Mouse (Mus musculus): ENCODE measurements around the gene Gm1673.
"Not testable (repeated sequence)": the region's sequence is repeated elsewhere in the genome, so short reads cannot be mapped to it uniquely, and the experiment has no call there.

Gm1673 gene

DNA sequence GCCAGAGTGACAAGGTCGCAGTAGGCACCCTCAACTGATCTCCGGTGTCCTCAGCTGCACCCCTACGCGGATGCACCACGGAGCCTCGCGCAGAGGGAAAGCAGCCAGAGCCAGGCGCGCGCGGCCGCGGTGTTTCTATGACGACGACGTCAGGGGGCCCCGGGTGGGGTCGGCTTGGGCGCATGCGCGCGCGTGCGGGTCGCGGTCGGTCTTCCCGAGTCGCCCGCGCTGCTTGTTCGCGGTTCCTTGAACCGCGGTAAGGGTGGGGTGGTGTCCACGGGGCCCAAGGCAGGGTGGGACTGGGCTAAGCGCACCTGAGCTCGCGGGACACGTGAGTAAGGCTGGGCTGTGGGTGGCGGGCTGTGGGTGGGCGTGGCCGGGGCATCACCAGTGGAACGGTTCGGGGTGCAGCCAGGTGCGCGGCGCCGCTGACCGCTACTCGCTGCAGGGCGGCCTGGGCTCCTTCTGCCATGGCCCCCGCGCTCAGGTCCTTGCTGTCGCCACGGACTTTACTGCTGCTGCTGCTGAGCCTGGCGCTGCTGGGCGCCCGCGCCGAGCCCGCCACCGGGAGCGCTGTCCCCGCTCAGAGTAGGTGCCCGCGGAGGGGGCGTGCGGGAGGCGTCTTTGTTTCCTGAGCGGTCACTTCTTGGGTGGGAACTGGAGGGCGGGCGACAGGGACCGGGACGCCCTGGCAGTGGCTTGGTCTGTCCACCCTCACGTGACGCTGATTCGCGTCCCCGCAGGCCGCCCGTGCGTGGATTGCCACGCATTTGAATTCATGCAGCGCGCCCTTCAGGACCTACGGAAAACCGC, at the start of gene Gm1673:
Gene Gm1673 (plus strand): TSS at position 125 of the 813 bp plus-strand sequence.
- peak; percentile 47 for DNase-seq (ENCODE audit: low read depth, low spot score)

DNA sequence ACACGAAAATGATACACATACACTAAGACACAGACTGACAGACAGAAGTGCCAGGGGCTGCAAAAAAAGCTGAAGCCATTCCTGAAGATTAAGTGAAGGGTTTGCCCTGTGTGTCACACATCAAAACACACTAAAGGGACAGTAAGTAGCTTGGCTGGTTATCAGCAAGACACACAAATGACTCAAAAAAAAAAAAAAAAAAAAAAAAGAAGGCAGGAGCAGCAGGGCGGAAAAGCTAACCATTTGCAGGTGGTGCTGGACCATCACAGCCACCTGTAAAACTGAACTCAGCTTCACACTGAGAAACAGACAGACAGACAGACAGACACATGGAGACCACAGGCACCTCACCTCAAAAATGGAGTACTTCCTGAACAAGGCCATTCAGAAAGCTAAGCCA, 49.2 kb upstream of the Gm1673 start:
- no peak for DNase-seq (ENCODE audit: low read depth, low spot score)

DNA sequence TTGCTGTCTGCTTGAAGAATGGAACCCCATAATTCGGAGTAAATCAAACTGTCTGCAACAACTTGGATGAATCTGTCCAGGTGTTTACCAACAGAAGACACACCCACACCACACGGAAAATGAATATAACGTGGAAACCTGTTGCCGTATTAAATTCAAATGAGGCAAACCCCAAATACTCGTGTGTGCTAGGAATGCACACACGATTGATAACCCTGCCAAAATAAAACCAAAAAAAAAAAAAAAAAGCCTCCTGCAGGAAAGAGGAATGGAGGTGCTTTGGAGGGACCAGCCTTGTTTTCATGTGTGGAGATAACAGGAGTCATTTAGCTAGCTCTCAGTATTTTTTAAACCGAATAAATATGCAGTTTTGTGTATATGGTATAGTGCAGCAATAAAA, 48.4 kb upstream of the Gm1673 start:
- no peak for DNase-seq (ENCODE audit: low read depth, low spot score)

DNA sequence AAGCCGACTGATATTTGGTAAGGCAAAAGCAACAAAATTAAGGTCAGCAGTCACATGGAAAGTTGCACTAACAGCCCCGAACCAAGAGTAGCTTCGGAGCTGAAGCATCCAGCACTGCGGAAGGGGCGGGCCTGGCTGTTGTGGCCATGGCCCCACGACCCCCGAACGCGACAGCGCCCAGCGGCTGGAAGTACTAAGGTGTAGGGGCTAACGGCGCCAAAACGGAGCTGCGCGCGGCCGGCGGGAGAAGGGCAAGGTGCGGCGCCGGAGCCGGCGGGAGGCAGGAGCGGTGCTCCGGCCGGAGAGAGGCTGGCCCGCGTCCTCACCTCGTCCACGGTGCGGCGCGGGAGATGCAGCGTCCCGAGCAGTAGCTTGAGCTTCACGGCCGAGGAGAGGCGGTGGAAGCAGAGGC, 47.5 kb upstream of the Gm1673 start:
- DNase-seq (ENCODE audit: low read depth, low spot score) = no peak

DNA sequence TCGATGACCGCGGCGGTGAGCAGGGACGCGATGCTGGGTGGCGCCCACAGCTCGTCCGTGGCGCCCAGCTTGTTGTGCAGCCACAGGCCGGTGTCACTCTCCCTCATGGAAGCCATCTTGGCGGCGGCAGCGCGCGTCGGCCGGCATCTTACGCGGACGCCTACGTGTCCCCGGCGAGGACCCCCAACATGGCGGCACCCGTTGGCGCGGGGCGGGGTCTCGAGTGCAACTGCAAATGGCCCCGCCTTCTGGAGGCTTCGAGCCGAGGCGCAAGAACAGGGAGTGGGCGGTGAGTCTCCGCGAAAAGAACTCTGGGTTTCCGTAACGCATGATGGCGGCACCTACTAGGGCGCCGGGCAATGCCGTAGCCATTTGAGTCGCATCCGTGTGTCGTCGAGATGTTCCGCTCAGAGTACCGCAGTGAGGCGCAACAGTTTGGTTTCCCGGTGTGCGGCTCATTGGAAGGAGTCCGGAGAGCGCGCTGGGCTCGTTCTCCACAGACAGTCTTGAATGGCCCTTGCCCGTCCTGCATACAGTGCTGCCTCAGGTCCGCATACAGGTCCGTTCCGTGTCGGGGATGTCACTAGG, 47.0 kb upstream of the Gm1673 start, which contains the start of gene Nelfa:
Gene Nelfa (minus strand): TSS at position 294 of the 588 bp plus-strand sequence.
- DNase-seq (ENCODE audit: low read depth, low spot score) = peak; percentile 91

DNA sequence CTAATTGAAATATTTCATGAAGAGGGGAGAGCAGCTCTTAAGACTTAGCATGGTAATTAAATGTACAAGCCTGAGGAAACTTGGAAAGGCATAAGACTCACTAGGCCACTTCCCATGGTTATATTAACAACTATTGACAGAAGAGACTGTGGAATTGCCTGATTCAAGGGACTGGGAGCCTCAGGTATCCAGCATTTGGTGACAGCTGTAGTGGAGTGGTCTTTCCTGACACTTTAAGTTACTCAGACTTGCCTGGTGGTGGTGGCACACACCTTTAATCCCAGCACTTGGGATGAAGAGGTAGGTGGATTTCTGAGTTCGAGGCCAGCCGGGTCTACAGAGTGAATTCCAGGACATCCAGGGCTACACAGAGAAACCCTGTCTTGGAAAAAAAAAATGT, 46.0 kb upstream of the Gm1673 start:
- DNase-seq (ENCODE audit: low read depth, low spot score) = no peak

DNA sequence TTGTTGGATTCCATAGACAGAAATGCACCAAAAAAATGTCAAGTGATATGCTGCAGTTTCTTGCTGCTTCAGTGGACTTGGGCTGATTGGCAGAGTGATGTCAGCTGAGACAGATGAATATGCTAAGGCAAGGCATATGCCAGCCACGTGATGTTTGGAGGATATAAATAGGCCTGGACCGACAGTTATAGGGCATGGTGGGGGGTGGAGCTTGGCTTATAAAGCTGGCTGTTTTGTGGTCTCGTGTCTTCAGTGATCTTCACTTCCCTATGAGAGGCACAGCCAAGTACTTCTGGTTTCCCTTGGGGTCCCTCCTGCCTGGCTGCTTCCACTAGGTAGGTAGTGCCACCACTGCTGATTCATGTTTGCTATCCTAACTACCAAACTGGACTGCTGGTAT, 44.8 kb upstream of the Gm1673 start:
- DNase-seq (ENCODE audit: low read depth, low spot score) = no peak

DNA sequence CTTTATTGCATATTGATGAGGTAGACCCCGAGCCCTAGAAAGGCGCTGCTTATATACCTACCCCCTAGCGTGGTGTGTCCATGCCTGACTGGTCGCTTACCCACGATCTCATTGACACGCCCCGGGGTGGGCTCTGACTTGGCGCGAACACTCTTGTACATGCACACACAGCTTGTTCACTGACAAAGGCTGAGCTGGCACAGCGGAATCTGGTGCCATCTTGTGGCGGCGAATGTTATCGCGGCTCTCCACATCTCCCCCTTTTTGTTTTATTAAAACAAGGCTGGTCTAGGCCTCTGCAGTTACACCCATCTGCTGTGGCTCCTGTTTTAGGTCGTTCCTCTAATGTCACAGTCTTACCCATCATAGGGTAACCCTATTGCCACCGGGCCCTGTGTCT, 36.2 kb upstream of the Gm1673 start:
- DNase-seq (ENCODE audit: low read depth, low spot score) = not testable (repeated sequence)

DNA sequence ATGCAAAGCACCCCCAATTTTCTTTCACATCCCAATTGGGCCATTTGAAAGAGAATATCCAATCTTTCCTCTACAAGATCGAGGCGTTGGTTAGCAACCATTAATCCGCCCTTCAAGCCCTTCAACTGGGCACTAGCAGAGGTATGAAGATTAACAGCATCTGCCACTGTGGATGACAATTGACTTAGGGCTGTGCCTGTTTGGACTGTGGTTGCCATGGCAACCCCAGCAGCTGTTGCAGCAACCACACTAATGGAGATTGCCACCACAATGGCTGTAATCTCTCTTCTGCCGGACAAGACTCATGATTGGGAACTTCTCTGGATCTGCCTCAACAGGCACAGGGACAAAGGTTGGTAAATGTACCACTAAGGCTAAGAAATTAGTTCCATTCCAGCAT, 34.9 kb upstream of the Gm1673 start:
- no peak for DNase-seq (ENCODE audit: low read depth, low spot score)

DNA sequence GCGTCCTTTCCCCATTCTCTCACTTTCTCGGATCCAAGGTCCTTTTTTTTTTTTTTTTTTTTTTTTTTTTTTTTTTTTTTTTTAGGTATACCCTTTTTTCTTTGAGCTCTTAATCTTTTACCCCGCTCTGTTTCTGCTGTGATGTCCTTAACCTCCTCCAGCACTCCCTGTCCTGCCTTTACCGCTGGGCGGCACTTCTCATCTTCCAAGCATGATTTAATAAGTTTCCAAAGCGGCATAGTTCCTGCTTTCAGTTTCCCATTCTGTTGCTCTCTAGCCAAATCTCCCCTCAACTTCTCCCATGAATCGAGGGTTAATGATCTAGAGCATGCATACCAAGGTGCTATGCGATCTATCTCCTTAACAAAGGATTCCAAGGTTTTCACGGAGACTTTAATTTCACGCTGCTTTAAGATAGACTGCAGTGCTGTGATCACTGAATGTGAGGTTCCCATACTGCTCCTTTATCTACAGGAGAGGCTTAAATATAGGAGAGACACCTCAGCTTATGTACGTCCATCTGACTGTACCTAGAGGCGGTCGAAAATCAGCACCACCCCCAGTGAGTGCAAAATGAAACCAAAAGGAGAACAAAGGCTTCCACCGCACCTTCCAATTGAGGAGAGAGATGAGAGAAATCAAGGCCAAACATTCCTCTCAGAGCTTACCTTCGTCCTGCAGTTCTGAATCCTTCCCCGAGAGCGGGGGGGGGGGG, 29.6 kb upstream of the Gm1673 start:
- DNase-seq (ENCODE audit: low read depth, low spot score) = no peak

DNA sequence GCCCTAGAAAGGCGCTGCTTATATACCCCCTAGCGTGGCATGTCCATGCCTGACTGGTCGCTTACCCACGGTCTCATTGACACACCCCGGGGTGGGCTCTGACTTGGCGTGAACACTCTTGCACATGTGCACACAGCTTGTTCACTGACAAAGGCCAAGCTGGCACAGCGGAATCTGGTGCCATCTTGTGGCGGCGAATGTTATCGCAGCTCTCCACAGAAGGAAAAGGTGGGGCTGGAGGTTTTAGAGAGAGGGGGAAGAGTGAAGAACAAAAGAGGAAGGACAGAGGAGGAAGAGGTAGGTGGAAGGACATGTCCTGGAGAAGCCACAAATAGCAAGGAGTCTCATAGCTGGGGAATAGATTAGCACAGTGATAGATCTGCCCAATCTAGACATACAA, 28.9 kb upstream of the Gm1673 start:
- DNase-seq (ENCODE audit: low read depth, low spot score) = peak; percentile 16

DNA sequence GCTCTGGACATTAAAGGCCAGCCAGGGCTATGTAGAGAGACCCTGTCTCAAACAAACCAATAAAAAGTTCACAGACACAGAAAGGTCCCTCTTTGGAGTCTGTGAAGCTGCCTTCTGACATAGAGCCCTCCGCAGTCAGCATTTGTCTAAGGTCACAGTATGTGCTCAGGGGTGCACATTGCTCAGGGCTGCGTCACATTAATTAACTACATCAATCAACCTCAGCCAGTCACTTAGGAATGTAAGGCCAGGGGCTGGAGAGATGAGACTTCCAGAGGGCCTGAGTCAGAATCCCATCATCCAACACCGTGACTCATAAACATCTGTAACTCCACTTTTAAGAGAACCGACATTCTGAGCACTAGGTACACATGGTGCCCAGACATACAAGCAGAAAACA, 27.4 kb upstream of the Gm1673 start:
- DNase-seq (ENCODE audit: low read depth, low spot score) = no peak

DNA sequence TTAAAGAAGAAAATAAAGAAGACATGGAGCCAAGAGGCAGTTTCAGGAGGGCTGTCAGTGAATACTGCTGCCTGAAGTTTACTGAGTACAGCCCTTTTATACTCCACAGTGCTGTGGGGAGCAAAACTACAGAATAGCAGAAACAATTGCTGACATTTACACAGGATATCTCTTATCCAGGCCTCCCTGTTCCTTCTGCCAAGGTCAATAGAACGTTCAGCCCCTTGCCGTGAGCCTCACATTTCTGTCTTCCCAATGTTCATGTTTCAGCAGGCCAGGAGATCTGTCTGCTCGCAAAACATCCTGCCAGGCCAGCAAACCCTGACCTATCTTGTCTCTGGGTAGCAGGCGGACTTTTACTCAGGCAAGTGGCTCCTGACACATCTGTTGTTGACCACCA, 23.9 kb upstream of the Gm1673 start:
- DNase-seq (ENCODE audit: low read depth, low spot score) = no peak

DNA sequence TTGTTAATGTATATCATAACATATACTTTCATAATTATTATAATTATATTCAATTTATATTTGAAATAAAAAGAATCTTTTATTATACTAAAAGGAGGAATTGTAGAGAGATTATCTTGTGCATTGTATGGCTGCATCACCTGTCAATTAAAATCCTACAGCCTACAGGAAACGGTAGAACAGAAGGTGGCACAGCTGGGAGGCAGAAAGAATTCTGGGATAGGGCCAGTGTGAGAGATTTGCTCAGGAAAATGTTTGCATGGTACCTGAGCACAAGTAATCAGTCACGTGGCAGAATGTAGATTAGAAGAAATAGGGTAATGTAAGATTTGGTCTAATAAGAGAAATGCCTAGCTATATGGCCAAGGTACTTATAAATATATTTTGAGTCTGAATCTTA, 8.5 kb upstream of the Gm1673 start:
- no peak for DNase-seq (ENCODE audit: low read depth, low spot score)

DNA sequence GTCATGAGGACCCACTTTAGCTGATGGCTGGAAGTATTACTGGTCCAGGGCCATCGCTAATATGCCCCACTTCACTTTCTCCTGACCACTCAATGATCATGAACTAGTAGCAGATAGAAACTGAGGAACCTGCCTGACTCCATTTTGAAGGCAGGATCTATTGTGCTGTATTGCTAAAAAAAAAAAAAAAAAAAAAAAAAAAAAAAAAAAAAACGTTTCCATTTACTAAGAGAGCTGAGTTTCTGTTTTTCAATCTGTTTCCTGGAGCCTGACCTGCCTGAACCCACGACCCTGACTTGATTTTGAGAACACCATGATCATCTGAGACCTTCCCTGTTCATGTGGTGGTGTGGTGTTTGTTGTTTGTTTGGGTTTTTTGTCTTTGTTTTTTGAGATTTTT, 7.0 kb upstream of the Gm1673 start:
- DNase-seq (ENCODE audit: low read depth, low spot score) = no peak

DNA sequence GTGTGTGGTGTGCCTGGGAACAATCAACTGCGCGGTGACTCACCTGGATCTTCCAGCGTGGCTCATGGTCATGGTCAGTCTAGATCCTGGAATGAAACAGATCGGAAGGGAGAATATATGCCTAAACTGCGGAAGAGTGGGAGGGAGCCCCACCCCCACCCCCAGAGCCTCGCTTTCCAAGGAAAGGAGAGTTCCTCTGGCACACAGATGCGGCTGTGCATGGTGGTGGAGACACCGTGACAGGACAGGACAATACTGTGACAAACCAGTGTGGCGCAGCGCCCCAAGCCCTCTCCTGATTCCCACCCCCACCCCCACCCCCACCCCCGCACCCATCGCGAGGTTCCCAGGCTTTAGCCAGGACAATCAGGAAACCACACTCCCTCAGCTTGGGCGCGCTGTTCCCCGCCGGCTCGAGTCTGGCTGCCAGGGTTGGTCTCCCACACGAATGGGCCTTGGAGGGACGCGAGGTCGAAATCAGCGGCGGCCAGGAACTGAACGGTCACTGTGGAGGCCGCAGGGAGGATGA, 438 bp upstream of the Gm1673 start:
- DNase-seq (ENCODE audit: low read depth, low spot score) = no peak

DNA sequence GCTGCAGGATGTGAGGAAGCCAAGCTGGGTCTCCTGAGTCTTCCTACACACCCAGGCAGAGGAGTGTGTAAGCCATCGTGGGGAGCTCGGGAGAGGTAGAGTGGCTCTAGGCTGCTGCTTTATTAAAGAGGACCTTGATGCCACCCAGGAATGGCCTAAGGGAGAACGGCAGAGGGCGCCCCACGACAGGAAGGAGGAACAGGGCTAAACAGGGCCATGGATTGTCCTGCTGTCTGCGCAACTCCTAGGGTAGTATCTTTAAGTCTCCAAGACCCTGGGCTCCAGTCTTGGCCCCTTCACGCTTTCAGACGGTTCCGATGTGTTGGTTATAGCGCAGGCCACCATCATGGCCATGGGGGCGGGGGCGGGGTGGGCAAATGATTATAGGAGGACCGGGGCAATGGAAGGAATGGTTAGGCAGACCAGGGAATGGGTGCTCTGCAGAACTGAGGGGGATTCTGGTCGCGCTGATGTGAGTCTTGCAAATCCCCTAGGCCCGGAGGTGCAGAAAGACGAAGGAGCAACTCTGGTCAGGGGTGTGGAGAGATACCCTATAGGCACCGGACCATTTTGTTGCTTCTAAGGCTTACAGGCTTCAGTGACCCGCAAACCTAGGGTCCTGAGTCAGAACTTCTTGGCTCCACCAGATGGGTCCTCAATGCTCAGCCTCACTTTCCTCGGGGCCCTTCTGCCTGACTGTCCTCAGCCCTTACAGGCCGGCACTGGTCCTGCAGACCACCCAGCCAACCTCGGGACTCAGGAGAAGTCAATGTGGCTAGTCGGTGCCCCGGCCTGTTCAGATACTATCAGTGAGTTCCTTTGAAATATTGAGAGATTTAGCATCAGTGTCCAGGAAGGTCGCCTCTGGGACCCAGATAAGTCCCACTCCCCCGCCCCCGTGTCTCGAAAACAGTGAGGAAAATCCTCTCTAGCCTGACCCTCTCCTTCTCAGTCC, 11.7 kb downstream of the Gm1673 start:
- no peak for DNase-seq (ENCODE audit: low read depth, low spot score)

DNA sequence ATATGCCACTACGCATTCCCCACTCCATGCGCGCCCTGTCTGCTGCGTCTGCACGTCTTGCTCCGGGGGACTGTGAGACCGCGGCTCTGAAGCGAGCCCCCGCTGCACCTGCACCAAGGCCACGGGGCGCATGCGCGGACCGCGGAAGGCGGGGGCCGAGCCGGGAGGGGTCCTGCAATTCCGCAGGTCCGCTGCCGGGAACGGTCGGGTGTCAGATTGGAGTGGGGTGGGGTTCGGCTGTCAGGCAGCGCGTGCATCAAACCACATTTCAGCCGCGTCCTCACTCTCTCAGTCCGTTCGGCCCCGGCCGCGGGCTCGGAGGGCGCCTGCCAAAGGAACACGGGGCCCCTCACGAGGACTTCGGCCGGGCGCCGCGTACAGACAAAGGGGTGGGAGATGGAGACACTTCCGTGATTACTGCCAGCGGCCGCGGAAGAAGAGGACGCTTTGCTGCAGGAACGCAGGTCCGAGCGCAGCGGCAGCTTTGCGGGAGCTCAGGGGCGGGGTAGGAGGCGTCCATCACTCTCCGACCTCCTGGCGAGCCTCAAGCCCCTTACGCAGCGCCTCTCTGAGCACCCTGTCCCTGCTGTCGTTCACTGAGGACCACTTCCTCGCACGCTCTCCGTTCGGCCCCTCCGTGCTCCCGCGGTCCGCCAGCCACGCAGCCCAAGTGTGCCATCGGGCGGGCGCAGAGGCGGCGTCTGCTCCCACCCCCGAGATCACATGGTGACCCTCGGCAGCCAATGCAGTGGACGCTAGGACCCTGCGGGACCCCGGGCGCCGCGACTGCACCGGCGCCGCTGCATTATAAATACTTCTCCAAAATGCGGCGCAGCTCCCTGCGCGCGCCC, 12.8 kb downstream of the Gm1673 start, which contains the start of gene Nat8l:
Gene Nat8l (plus strand): TSS at position 142 of the 851 bp plus-strand sequence.
- no peak for DNase-seq (ENCODE audit: low read depth, low spot score)

DNA sequence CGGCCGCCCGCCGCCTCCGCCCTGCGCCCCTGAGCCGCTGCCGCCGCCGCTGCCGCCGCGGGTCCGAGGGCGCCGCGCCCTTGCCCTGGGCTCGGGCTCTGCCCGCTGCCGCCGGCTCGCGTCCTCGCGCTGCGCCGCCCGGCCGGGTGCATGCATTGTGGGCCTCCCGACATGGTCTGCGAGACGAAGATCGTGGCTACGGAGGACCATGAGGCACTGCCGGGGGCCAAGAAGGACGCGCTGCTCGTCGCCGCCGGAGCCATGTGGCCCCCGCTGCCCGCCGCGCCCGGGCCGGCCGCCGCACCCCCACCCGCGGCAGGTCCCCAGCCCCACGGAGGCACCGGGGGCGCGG, 13.4 kb downstream of the Gm1673 start:
- no peak for DNase-seq (ENCODE audit: low read depth, low spot score)

DNA sequence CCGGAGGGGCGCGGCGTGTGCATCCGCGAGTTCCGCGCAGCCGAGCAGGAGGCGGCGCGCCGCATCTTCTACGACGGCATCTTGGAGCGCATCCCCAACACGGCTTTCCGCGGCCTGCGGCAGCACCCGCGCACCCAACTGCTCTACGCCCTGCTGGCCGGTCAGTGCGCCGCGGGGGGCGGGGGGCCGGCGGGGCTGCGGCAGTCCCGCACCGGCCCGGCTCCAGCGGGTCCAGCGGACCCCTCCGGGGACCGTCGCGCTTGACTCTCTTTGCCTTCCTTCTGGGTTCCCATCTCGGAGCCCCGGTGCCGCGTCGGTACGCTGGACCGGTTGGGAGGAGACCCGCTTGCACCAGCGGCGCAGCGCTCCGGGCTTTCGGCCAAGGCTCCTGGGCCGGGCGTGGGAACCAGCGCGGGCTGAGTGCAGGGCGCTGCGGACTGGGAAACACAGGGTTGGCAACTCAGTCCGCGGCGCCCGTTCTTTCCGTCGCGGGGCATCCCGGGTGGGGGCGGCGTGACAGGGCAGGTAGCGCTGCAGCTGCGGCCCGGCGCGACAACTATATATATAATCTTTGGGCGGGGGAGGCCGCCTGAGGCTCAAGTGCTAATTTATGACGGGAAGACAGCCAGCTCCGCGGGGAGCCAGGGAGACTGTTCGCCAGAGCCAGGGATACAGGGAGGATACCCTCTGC, 14.0 kb downstream of the Gm1673 start:
- no peak for DNase-seq (ENCODE audit: low read depth, low spot score)

All from WW6 (cell line).